Mouse (Mus musculus): ENCODE data around the gene Sin3a.

Sin3a gene

DNA sequence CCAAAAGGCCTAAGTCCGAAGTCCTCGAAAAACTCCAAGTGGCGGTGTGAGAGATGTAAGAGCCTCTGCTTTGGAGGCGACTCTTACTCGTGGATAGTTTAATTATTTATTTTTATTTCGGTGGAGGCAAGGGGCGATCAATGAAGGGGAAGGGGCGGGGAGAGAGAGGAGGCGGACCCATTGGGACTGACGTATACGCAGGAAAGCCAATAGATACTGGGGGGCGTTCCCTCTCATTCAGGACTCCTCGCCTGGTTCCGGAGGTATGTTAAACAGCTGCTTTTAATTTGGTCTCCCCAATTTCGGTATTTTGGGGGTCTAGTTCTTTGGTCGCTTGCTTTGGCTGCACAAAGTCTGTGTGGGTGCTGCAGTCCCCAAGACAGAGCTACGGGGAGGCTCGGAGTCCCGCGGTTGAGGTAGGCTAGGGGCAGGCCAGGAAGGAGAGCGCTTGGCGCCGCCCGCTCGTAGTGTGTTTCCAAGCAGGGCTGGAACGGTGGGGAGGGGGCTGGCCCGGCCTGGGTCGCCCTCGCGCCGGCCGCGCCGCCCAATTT, at the start of gene Sin3a:
TSS of gene Sin3a (plus strand) at position 240 of the 551 bp plus-strand sequence.
- in situ Hi-C loops (cut with MboI, MseI) = loop anchor here in 1 of 2 experiments (5.0 to 10.0 kb wide), 4 partner anchors 60 to 1513 kb away; partner anchors contain the start of genes Clk3, Man2c1, Nptn and Snupn

DNA sequence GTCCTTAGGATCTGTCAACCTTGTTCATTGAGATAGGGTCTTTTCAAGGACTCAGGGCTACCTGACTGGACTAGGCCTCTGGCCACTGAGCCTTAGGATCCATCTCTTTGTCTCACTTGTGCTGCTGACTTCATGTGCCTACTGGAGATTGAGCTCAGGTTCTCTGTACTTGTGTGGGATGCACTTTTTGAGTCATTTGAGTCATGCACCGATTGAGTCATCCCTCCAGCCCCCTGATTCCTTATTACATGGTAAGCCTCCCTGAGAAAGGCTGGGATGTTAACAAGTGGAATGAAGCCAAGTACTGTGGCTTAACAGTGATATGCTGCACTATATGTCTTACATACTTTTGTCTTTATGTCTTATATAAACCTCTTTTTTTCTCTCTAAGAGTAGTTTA, 40.1 kb upstream of the Sin3a start:
- in situ Hi-C loops (cut with MboI, MseI) = no loop called here

DNA sequence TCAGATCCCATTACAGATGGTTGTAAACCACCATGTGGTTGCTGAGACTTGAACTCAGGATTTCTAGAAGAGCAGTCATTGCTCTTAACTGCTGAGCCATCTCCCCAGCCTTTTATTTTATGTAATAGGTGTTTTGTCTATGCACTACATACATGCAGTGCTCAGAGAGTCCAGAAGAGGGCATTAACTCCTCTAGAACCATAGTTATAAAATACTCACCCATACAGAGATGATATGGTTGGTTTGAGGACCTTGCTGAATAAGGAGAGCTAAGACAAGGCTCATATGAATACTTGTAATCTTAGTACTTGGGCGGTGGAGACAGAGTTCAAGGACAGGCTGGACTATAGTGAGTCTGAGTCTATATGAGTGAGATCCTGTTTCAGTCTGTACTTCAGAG, 15.6 kb upstream of the Sin3a start:
- in situ Hi-C loops (cut with MboI, MseI) = no loop called here

DNA sequence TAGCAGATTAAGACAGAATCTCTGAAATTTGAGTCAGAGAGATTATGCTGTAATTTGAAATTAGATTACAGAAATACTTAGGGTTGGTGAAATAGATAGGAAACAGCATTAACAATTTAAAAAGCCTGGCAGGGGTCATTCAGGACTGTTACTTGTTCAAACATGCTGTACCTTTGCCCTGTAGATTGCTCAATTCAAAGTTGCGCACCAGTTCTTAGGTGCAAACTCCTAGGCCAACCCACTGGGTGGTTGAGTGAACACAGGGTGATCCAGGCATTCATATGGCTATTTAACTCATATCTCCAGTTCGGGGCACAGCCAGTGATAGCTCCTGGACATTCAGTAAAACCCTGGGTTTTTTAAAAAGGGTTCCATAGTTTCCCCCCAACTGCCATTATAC, 7.7 kb upstream of the Sin3a start:
- in situ Hi-C loops (cut with MboI, MseI) = no loop called here

DNA sequence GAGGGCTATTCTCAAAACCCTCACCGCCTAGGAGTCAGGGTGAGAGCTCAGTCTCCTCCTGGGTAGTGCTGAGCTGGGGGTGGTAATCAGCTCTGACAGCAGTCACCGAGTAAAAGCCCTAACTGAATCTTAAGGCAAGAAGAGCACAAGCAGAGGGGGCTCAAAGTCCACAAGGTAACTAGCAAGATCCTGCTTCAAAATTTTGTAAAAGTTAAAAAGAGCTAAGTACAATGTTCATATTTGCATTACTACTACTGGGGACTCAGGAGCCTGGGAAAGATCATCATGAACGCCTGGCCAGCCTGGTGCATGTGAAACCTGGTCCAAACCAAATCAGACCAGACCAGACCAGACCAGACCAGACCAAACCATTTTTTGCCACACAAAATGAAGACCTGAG, 3.6 kb upstream of the Sin3a start:
- in situ Hi-C loops (cut with MboI, MseI) = no loop called here

DNA sequence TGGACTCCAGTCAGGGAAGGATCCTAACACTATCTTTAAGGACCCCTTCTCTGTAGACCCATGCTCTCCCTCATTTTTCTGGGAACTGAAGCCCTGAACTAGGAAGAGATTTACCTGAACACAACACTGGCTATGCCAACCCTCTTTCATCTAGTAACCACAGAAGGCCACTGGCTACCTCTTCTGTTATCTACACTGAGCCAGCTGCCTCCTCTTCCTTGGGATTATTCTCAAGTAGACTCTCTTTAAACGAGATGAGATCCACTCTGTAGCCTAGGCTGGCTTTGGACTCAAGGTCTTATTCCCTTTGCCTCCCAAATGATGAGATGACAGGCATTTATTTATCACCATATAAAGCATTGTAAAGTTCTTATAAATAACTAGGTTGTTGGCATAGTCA, 1.6 kb upstream of the Sin3a start:
- in situ Hi-C loops (cut with MboI, MseI) = loop anchor here in 1 of 2 experiments (5.0 to 10.0 kb wide), 4 partner anchors 62 to 1515 kb away; partner anchors contain the start of genes Clk3, Man2c1, Nptn and Snupn

DNA sequence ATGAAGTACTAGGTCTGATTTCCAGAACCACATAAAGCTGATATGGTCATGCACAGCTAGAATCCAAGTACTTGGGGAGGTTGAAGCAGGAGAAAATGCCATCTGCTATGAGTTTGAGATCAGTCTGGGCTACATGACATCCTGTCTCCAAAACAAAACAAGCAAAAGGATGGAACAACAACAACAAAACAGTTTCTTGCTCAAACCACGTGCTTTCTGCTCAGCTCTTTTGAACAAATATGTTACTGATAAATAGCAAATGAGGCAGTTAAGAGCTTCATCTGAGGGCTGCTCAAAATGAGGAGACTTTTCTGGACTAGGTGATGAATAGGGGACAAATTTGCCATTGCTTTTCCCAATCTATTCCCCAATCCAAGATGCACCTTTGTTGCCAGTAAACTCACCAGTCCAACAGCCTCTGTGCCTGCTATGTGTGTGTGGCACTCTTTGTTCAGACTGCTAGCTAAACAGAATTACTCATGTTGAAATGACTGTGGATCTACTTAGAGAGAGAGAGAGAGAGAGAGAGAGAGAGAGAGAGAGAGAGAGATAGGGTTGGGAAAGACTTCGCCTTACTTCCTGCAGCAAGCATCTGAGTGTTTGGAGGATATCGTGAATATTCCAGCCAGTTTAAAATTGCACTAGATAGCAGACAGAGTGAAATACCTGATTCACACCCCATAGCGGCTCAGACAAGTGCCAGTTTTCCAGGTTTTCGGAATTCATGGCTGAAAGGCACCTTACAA, 867 bp upstream of the Sin3a start:
- in situ Hi-C loops (cut with MboI, MseI) = loop anchor here in 1 of 2 experiments (5.0 to 10.0 kb wide), 4 partner anchors 61 to 1514 kb away; partner anchors contain the start of genes Clk3, Man2c1, Nptn and Snupn

DNA sequence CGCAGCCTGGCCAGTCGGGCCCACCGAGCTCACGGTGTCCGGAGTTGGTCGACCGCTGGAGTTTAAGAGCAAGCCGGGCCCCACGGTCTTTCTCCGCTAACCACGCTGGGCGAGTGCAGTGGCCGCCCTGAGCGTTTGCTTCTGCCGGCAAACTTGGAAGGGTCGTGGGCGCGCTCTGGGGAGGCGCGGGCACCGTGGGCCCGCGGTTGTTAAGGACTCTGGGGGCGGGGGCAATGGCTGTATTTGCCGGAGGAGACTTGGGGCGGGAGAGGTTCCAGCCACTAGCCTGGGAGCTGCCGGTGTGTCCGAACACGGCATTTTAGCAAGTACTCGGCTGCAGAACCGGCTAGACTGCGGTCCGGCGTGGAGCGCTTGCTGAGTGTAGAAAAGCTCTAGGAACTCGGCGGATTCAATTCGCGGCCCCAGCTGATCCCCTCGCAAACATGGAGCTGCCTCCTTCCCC, 717 bp downstream of the Sin3a start:
- in situ Hi-C loops (cut with MboI, MseI) = loop anchor here in 1 of 2 experiments (5.0 to 10.0 kb wide), 4 partner anchors 60 to 1512 kb away; partner anchors contain the start of genes Clk3, Man2c1, Nptn and Snupn

DNA sequence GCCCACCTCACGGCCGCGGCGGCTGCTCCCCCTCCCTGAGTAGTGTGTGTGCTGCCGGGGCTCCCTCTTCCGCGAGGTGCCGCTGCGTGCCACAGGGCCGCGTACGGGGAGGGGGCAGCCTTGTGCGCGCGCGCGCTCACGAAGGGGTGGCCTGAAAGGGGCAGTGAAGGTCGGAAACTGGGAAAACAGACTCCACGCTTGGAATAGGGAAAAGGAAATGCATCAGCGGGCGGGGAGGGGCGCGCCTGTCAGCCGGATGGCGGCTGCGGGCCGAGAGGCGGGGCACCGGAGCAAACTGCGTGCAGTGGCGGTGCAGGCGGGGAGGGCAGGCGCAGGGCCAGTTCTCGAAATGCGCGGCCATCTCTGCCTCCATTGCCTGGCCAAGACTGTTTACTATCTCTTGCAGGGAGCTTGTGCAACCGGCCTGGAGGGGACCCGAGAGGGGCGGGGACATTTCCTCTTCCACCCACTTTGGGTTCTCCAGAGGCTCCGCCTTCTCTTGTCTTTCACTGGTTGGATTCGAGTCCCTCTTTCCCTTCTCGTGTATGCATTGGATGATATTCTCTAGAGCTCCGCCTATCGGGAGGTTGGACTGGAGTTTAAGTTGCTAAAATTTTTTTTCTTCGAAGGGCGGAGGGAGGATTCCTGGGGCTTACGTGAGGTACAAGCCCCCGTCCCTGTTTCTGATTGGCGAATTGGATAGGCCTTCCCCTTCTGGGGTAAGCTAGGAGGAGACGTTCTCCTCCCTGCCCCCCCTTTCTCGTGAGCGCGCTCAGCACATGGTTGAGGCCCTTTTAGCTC, 1.3 kb downstream of the Sin3a start:
- in situ Hi-C loops (cut with MboI, MseI) = loop anchor here in 1 of 2 experiments (5.0 to 10.0 kb wide), 4 partner anchors 59 to 1512 kb away; partner anchors contain the start of genes Clk3, Man2c1, Nptn and Snupn

DNA sequence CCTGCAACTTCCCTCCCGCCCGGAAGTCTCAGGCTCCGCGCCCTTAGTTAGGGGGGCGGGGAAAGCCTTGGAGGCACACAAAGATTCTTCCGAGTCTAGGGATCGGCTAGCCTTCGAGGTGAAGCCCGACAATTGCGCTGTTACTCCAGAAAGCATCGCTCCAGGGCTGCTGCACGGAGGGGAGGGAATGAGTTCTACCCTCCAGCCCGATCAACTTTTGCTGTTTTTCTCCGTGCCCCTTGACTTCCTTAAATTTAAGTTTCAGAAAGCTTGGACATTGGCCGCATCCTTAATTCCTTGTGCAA, 1.9 kb downstream of the Sin3a start:
- in situ Hi-C loops (cut with MboI, MseI) = loop anchor here in 1 of 2 experiments (5.0 to 10.0 kb wide), 4 partner anchors 59 to 1511 kb away; partner anchors contain the start of genes Clk3, Man2c1, Nptn and Snupn

DNA sequence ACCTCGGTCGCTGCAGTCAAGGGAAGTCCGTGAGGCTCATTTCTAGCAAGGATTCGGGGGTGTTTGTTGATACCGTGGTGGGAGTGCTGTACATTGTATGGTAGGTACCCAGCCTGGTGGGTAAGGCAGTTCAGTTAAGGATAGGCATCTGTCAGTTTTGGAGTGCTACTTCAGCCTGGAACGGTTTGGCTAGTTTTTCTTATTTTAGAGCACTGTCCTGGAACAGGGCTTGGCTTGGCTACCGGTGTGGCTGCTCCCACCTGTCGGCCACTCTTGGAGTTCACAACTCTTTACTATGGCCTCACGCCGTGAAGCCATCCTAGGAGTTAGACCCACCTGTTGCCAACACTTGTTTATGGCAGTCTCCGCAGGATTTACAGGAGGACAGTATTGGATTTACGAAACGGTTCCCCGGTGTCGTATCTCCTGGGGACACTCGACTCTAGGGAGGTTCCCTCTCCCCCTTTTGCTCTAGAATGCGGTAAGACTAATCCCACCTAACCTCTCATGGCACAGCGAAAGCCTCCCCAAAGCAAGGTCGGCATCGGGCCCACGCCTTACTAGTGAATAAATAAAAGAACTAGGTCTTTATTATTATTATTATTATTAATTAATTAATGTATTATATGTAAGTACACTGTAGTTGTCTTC, 2.5 kb downstream of the Sin3a start:
- in situ Hi-C loops (cut with MboI, MseI) = loop anchor here in 1 of 2 experiments (5.0 to 10.0 kb wide), 4 partner anchors 58 to 1511 kb away; partner anchors contain the start of genes Clk3, Man2c1, Nptn and Snupn

DNA sequence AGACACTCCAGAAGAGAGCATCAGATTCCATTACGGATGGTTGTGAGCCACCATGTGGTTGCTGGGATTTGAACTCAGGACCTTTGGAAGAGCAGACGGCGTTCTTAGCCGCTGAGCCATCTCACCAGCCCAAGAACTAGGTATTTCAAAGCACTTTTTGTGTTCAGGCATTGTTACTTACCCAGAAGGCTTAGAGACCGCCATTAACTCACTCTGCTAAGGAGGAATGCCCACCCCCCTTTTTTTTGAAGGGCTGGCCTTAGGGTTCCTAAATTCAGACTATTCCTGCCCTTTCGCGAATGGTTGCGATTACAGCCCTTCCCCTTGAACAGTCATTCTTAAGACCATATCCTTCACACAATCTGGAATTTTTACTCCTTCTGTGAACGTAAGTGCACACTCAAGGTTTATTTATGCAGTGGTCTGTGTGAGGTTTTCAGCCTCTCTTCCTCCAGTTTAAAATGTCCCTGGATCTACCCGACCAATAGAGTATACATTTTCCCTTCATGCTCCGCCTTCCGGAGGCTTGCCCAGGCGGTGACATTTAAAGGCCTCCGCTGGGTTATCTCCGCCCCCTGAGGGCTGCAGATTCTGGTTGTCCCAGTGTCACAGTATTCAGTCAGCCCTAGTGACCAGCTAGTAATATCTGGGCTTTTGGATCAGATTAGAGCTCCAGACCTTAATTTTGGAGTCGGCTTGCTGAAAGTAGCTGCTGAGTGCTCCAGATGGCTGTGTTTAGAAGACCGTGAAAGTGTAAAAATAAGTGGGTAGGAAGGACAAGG, 3.2 kb downstream of the Sin3a start:
- in situ Hi-C loops (cut with MboI, MseI) = loop anchor here in 1 of 2 experiments (5.0 to 10.0 kb wide), 4 partner anchors 57 to 1510 kb away; partner anchors contain the start of genes Clk3, Man2c1, Nptn and Snupn

DNA sequence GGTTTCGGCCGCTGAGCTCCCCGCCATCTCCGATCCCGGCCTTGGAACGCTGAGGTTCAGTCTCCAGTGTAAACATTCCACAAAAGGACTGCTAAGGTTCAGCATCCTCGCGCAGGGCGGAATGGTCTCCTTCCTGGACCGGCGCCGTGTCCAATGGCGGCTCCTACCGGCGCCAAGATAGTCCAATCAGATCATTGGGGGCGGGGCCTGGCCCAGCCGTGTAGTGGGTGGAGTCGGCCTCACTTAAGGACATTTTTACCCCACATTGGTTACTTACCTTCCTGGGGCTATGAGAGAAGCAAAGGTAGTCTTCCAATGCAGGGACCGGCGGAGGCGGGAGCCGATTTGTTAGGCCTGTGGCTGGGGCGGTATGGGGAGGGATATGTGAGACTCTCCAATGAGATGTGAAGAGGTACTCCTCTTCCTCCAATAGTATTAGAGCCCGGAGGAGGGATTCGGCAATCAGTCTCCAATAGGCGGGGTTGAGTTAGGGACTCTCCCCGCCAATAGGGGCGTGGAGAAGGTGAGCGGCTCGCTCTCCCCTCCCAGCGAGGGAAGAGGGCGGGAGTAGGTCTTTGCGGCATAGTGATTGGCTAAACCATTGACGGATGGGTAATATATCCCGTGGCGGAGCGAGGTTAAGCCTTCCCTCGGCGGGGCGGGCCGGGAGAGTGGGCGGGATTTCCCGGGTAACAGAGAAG, 4.0 kb downstream of the Sin3a start:
- in situ Hi-C loops (cut with MboI, MseI) = loop anchor here in 1 of 2 experiments (10.0 kb wide), 2 partner anchors 689 to 1509 kb away; partner anchors contain the start of genes Clk3 and Nptn

DNA sequence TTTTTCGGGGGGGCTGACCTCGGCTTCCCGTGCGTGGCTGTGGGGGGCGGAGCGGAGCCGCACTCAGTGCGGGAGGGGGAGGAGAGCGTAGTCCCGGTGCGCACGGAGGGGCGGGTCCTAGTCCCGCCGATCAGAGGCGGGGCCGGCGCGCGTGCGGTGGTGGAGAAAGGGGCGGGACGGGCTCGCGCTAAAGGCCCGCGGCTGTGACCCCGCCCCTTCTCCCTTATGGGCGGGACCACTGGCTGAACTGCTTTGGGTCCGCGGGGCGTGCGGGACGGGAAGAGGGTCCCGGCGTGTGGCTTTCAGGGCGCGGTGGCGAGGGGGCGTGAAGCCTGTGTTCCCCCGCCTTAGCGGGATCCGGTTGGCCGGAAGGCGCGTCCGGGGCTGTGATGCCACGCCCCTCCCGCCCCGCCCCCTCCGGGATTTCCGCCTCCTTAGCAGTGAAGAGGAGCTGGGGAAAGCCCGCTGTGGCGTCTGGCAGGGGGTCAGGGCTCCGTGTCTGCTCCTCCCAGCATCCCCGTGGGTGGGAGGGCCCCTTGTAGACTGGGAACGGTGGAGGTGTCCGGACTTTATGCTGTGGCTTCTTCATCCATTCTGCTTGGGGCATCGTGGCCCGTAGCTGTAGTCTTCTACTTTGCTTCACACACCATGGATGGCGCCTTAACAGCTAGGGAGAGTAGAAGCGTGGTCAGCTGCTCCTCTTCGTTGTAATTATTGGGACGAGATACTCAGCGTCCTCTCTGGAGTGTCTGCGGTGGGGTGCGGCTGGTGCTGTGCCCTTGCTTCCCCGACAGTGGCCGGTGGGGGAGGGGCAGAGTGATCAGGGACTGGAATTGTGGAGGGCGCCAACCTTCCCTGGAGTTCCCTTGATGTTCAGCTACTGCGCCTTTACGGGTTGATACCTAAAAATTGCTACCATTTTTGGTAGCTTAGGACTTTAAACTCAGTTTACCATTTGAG, 5.1 kb downstream of the Sin3a start:
- in situ Hi-C loops (cut with MboI, MseI) = loop anchor here in 1 of 2 experiments (10.0 kb wide), 2 partner anchors 688 to 1508 kb away; partner anchors contain the start of genes Clk3 and Nptn

DNA sequence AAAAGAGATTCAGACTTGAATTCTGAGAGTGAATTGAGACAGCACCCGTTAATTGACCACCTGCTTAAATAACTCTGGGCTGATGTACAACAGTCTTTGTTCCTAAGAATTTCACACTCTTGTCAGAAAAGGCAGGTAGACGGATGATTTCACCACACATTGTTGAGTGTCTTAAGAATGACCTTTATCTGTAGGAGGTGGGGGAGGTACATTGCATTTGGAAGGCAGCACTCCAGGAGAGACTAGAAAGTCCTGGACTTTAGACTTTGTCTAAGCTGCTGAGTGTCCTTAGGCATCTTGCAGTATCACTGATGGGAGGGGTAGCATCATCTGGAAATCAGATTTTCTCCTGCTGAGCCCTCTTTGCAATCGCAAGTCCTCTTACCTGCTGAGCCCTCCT, 10.4 kb downstream of the Sin3a start:
- in situ Hi-C loops (cut with MboI, MseI) = no loop called here

DNA sequence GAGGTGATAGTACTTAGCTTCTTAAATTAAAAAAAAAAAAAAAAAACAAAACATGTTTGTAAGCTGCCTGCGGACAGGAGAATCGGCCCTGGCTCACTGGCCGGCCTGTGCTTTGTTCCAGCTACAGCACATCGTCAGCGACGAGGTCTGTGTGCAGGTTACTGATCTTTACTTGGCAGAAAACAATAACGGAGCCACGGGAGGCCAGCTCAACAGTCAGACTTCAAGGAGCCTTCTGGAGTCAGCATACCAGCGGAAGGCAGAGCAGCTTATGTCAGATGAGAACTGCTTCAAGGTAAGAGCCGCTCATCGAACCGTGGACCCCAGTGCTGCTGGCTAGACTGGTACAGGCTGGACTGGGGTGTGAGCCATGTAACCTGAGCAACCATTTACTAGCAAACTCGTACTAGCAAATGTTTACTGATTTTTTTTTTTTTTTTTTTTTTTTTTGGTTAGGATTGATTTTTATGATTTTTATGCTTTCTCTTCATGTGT, 45.5 kb downstream of the Sin3a start:
- in situ Hi-C loops (cut with MboI, MseI) = no loop called here

DNA sequence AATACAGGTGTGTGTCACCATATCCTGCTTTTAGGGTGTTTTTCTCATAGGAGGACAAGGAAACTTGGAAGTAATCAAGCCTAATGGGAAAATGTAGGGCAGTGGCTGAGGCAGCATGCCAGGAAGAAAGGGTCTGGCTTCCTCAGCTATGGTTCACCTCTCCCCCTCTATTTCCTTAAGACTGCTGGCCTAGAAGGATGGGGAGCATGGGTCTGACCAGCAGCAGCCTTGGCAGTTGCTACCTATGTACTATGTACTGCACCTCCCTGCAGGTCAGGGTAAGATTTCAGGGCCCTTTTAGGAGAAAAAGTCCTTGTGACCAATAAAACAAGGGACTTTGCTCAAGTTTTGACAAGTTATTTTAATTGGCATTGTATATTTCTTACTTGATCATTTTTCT, 57.8 kb downstream of the Sin3a start:
- in situ Hi-C loops (cut with MboI, MseI) = loop anchor here in 1 of 2 experiments (5.0 kb wide), 1 partner anchor 57 kb away; the partner anchor contains the start of gene Sin3a
